Mouse (Mus musculus) ES-Bruce4 (cell line): ENCODE measurements around the gene Adora1.

Experiments used
- CTCF ChIP-seq: IDR thresholded peaks from one replicate; pipeline ENCODE4 v1.8.1; 2011; ENCODE audit warnings: low read depth, low read length
- POLR2A ChIP-seq: IDR thresholded peaks from one replicate; pipeline ENCODE4 v1.8.1; 2011; ENCODE audit warnings: low read length; ENCODE audit not compliant: insufficient read depth

- TF ChIP-seq CTCF (no peak), POLR2A (no peak)
Measured at GRCm38 (mm10) chr1:134276823-134277222, 41.6 kb upstream of the Adora1 start.
